Mouse (Mus musculus) stomach, postnatal 0 days (tissue): ENCODE measurements around the gene Nos3.

Experiments
- CTCF ChIP-seq: IDR thresholded peaks from 2 replicates; pipeline ENCODE4 v1.5.1; 2016; ENCODE audit warnings: antibody characterized with exemption, low read depth, mild to moderate bottlenecking, moderate library complexity
- EP300 ChIP-seq: optimal IDR thresholded peaks from 2 replicates; pipeline ENCODE3; 2016; ENCODE audit warnings: antibody characterized with exemption

- TF ChIP-seq CTCF (no peak), EP300 (peak; percentile 87)
Observed at GRCm38 (mm10) chr5:24423129-24424003, 58.8 kb downstream of the Nos3 start, which contains the start of the genes Cdk5 and Slc4a2.
